Mouse (Mus musculus) ovary, postnatal 36 days (tissue): ENCODE results near the gene Phactr2.
A peak's percentile ranks its signal among the peaks of the same experiment; 100 is the strongest.

ENCODE experiments used
- DNase-seq: peaks from one replicate; pipeline ENCODE4 v3.0.0; 2022; ENCODE audit warnings: low spot score, mixed read lengths

The Phactr2 gene

DNA sequence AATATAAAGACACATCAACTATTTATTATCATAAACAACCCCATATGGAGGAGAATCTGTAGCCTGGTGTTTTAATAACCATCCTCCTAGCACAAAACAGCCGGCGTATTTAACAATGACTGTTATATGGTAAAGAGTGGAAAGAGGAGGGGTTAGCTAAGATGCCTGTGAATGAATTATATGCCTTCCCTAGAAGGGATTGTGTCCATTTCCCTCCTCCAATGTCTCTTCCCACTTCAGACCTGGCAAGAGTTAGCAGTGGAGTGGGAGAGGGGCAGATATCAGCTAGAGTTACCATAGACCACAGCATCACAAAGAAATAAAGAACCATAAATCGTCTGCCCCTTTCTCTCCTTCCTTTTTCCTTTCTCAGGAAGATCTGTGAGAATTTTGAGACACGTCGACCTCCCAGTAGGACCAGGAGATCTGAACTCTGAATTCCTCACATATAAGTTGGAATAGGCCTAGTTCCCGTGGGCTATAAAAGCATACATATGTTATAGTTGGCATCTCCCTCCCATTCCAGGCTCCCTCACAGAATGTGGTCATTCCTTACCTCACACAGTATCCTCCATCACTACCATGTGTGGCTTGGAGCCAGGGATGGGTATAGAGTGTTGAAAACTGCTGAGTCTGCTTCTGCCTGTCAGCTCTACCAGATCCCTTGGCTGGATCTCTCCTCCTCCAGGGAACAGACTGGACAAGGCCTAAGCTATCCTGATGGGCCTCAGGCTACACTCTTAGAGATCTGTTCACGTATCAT is 25.7 kb downstream of the Phactr2 start:
- no peak for DNase-seq

DNA sequence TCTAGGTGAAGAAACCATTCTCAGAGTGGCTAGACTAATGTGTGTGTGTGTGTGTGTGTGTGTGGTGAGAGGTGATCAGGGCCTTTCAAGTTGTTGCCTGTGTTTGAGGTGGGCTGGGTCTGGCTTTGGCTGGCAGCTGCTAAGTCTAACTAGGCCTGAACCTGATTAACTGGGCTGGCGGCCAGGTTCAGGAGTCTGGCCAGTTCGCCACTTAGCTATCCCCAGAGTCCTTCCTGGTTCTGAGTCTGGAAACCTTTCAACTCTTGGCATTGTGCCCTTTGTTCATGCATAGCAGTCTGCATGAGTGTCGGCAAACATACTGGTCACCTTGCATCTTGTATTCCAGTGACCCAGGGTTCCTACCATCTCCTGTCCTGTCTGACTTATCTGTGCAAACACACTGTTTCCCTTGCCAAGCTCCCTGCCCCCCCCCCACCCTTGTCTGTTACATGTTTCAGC is 27.4 kb downstream of the Phactr2 start:
- DNase-seq: peak; percentile 56

DNA sequence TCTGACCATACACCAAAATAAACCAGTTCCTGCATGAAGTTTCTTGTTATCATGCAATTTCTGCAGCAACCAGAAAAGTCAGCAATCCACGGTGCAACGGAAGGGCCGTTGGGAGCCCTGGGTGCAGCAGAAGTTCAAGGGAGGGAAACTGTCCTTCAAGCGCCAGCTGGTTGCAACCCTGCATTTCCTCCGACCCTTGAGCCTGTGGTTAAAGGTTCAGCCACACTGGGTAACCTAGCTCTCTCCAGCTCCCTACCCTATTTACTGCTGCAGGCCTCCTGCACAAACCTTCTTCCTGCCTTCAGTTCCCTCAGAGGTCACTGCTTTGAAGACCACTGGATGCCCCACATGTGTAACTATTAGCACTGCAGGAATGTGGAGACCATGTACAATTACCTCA is 30.0 kb downstream of the Phactr2 start:
- no peak for DNase-seq

DNA sequence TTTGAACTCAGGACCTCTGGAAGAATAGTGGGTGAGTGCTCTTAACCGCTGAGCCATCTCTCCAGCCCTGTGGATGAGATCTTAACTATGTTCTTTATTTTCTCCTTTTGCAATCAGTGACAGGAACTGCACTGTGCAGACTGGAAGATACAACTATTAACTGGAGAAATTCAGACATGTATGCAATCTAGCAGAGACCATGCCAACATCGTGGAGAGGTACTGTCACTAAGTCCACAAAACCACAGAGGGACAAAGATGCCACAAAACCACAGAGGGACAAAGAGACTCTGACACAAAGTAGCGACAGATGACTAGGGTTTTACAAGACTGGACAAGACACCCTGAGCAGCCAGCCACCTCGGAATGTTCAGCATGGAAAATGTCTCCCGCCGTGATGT is 30.6 kb downstream of the Phactr2 start:
- DNase-seq: no peak

DNA sequence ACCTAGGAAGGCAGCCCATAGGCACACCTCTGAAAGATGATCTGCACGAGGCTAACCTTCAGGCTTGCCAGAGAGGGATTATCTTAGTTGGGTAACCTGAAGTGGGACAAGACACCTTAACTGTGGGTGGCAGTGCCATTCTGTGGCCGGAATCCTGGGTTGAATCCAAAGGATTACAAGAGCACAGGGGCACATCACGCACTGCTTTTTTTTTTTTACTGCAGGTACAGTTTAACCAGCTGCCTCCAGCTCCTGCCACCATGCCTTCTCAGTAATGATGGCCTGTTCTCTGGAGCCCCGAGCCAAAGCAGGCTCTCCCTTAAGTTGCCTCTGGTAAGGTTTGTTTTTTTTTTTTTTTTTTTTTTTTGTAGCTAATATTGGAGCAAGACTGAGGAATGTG is 33.9 kb downstream of the Phactr2 start:
- no peak for DNase-seq

- DNase-seq: no peak
Observed at GRCm38 (mm10) chr10:13438118-13438821, 35.9 kb downstream of the Phactr2 start.

- DNase-seq: no peak
Observed at GRCm38 (mm10) chr10:13437011-13437410, 37.2 kb downstream of the Phactr2 start.

GRCm38 (mm10) chr10:13433016-13433415 is 41.2 kb downstream of the Phactr2 start:
- DNase-seq: no peak

DNA sequence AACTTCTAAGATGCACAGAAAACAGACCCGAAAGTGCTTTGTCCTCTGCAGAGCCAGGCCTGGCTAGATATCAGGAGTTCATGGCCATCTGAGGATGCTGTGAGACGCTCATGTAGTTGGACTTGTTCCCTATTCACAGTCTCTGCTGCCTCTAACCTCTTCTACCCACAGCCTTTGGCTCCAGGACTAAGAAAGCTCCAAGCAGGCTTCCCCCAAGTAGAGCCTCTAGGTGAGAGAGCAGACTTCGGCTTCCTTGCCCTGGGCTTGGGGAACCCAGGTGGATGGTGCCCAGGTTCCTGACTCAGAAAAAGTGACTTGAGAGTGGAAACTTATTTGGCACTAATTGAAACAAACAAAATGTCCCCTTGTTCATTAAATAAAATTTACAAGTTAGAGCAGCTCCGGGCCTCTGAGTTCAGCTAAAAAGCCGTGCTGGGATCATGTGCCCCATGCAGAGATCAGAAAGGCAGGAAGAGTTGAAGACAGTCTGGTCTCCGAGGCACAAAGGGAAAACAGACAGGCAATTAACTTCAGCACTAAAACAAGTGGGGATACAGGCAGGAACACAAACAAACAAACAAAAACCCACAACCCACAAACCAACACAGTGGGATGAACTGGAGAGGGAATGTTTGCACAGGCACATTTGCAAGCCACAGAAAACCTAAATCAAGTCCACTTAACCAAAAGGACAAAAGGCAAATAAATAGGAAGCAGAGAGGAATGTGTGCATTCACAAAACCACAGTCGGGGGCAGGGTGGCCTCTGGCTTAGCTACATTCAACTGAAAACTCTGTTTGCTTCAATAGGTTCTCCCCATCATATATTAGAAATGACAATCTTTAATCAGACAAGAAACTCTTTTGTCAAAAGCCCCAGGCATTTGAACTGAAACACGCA is 42.3 kb downstream of the Phactr2 start:
- no peak for DNase-seq

DNA sequence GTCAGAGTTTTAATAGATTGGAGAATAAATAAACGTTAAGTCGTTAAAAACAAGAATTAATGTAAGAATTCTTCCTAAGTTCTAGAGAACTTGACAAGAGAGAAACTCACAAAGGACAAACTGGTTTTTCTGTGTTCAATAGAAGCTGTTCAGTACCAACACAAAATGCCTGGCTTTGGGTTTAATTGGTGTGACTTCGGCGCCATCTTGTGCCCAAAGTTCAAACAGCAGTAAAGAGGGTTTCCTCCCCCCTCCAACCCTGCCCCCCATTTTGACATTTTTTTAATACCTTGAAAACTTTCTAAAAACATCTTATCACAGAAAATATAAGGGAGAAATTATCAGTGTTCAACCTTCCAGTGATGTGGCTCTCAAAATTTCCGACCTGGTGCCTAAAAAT is 44.4 kb downstream of the Phactr2 start:
- peak; percentile 57 for DNase-seq

DNA sequence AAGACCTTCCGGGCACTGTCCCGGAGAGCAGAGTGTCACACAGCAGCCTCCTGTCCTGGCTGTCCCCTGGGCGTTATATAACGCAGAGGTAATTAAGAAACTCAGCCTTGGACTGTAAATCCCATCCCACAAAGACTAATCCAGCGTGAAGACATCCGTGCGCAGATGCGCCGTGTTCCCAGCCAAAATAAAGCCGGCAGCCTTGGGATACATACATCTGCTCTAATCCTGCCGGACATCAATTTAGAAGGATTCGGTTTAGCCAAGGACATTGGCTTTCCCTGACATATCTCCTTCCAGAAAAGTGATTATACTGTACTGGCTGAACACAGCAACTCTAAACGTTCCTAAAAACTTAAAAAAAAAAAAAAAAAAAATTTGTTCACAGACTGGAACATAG is 45.0 kb downstream of the Phactr2 start:
- peak; percentile 27 for DNase-seq

- DNase-seq: no peak
Observed at GRCm38 (mm10) chr10:13428536-13428935, 45.7 kb downstream of the Phactr2 start.

DNA sequence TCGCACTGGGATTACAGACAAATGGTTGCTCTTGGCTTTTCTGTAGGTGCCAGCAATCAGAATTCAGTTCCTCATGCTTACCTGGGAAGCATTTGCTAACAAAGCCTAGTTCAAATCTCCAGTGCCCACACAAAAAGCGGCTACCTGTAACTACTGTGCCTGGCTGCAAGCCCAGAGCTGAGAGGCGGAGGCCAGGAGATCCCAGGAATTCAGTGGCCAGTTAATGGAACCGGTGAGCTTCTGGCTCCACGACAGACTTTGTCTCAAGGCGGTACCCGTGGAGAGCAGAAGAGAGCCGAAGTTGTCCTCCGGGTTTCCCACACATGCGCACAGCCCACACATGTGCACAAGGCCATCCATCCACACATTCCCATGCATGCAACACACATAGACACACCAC is 46.6 kb downstream of the Phactr2 start:
- peak; percentile 21 for DNase-seq

GRCm38 (mm10) chr10:13425198-13425597 is 49.0 kb downstream of the Phactr2 start:
- DNase-seq: no peak

DNA sequence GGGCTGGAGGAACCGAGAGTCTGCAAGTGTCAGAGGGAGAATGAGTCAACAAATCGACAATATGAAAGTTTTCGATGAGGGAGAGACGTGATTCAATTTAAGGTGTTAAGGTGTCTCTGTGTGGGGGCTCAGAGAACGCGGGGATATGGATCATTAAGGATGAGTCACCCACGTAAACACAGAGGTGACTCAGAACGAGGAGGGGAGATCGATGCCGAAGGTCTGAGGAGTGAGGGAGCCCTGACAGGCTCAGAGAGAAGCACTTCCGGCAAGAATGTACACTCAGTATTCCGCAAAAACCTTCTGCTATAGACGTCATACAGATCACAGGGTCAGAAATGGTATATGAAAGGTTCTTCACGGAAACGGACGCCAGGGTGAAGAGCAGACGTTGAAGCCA is 49.7 kb downstream of the Phactr2 start:
- DNase-seq: no peak

DNA sequence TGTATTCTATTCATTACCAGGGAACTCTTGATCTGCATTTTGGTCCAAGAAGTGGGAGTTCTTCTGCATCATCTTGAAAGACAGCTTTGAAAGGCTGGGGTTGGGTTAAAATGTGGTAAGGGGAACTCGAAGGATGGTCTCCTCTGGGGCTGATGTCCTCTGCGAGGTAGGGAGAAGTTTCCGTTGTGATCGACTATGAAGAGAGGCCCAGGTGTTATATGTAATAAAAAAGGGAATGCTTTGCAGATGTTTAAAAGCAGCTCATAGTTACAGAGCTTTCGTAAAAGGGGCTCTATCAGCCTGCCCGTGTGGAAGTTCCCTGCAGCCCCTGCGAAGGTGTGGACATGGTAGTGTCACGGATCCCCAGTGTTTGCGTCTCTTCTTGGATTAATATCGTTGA is 50.2 kb downstream of the Phactr2 start:
- no peak for DNase-seq

DNA sequence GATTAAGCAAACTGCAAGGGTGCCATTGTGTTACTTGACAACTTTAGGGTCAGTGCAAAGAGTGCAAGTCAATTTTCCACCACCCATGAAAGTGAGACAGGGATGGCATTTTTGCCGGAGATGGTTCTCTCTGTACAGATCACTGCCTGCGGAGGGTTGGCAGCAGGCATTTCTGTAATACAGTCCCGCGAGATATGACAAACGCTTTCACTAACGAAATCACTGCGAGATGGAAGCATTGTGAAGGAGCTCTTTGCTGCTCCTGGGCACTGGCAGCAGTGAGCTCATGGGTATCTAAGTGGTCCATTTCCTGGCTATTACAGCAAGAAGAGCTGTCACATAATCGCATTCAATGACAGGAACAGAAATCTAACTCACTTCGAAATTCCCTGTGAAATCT is 52.1 kb downstream of the Phactr2 start:
- DNase-seq: no peak

DNA sequence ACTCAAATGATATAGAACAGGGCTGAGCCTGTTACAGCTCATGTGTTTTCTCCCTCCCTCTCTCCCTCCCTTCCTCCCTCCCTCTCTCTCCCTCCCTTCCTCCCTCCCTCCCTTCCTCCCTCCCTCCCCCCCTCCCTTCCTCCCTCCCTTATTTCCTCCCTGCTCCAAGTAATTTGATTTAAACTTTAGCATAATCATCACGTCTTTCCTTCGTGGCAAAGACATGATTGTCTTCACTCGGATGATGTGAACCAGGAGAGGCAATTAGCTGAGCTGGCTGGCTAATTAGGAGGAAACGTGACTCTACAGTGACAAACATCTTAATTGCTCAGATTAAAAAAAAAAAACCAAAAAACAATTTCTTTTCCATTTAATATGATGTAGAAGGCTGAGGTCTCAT is 55.0 kb downstream of the Phactr2 start:
- no peak for DNase-seq

DNA sequence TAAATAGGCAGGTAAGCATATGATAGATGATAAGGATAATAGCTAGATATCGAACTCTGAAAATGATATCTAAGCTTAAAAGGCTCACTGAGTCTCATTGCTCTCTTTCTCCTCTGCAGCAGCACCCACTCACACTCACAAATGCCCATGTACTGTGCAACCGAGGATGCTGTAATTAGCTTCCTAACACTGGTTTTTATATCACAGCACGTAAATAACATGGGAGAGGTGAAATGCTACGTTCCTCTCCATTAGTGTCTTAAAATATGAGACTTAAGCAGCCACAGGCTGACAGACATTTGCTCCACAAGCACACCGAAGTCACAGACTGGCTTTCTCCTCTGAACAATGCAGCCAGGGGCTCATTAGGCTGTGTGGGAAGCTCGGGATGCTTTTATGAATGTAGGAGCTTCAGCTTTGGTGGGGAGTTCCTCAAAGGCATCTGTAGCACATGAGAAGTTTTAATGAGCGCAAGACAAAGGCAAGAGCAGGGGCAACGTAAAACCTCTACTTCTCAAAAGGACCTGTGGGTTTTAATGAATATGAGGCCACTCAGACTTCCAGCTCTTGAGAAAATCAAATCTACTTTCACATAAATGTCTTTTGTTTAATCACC is 58.6 kb downstream of the Phactr2 start:
- DNase-seq: no peak

DNA sequence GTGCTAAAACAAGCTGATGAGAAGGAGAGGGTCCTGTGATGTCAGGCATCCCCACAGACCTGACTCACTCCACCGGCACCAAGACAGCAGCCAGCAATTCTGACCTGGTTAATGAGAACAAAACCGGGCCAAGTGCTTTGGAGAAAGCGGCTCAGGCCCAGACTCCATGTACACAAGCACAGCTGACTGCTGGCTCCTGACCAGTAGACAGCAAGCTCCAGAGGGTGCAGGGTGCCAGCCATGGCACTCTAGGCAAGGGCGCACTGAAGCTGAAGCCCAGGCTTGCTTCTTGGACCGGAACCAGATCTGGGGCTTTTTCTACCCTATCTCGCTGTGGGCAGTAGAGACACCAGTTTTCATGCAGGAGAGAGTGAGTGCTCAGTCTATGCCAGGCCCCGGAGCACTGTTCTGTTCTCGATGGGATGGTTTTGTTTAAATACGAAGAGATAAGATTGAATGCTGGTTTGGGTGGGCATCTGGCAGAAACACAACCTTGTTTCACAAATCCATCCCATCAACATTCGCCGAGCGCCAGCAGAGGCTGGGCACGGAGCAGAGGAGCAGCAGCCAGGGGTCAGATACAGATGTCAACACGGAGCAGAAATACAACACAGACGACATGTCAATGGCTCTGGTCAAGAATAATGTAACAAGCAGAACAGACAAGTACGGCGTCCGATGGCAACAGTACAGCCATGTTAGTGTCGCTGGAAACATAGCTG is 61.8 kb downstream of the Phactr2 start:
- DNase-seq: peak; percentile 24

- DNase-seq: no peak
Observed at GRCm38 (mm10) chr10:13411056-13411455, 63.2 kb downstream of the Phactr2 start.
